Mouse (Mus musculus) testis, adult 2 months (tissue): ENCODE measurements at regions not wholly inside any gene's neighbourhood (a gene's known extent, or its start where the extent isn't known, plus 50 kb on each side); places are given as distances from the start of the nearest gene placed in this dataset.

Source experiments
- CTCF ChIP-seq: fragments of 200-500 bp; IDR thresholded peaks from 2 replicates; pipeline ENCODE4 v1.5.1; 2012; ENCODE audit warnings: low read depth, mild to moderate bottlenecking, inconsistent platforms, low read length, moderate library complexity; ENCODE audit not compliant: control insufficient read depth, insufficient read depth, insufficient replicate concordance
- POLR2A ChIP-seq: fragments of 200-500 bp; IDR thresholded peaks from 2 replicates; pipeline ENCODE4 v1.6.1; 2012; ENCODE audit warnings: low read depth, mild to moderate bottlenecking, inconsistent platforms, low read length, moderate library complexity; ENCODE audit not compliant: control insufficient read depth

DNA sequence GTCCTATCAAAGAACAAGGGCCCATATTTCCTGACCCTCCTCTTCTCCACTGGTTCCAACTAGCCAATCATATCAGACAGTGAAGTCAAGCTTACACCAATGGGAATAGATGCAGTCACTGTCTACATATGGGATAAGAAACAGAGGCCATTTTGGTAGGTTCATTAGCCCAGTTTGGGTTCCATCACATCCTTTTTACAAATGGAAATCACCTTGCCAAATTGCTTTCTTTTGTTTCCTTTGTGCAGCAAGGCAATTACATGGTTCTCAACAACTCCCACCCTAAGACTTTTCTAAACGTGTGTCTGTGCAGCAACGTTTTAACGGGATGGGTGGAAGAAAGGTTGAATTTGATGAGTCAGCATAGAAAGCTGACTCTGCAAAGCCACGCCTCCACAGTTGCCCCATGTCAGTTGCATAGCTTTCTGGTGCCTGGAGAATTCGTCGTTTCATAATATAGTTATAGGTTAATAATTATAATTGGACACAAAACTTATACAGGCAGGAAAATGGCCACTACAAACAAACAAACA lies 177.3 kb downstream of the Basp1 start:
- TF ChIP-seq CTCF (no peak), POLR2A (no peak)
